Mouse (Mus musculus) gastrocnemius, adult 8-10 months (tissue): ENCODE measurements at regions not wholly inside any gene's neighbourhood (a gene's known extent, or its start where the extent isn't known, plus 50 kb on each side); places are given as distances from the start of the nearest gene placed in this dataset. TPM values are rescaled to one million over a fixed set of nuclear protein-coding genes. Genes with fewer than 3 reads are reported as not detected.

Source experiments
- DNase-seq, 2 experiments: peaks; one replicate each; pipeline ENCODE4 v3.0.0; 2022; ENCODE audit warnings: low spot score in 2 of 2
- microRNA-seq: library from miRNA; unstranded; fragments of <30 nt; microRNA quantifications from one replicate; pipeline ENCODE4 v1.2.0, GENCODE M21; 2022

GRCm38 (mm10) chr12:35246226-35247014, 199.4 kb downstream of the Snx13 start:
- DNase-seq: no peak

GRCm38 (mm10) chr12:35232322-35232673, 185.3 kb downstream of the Snx13 start:
- no peak for DNase-seq

DNA sequence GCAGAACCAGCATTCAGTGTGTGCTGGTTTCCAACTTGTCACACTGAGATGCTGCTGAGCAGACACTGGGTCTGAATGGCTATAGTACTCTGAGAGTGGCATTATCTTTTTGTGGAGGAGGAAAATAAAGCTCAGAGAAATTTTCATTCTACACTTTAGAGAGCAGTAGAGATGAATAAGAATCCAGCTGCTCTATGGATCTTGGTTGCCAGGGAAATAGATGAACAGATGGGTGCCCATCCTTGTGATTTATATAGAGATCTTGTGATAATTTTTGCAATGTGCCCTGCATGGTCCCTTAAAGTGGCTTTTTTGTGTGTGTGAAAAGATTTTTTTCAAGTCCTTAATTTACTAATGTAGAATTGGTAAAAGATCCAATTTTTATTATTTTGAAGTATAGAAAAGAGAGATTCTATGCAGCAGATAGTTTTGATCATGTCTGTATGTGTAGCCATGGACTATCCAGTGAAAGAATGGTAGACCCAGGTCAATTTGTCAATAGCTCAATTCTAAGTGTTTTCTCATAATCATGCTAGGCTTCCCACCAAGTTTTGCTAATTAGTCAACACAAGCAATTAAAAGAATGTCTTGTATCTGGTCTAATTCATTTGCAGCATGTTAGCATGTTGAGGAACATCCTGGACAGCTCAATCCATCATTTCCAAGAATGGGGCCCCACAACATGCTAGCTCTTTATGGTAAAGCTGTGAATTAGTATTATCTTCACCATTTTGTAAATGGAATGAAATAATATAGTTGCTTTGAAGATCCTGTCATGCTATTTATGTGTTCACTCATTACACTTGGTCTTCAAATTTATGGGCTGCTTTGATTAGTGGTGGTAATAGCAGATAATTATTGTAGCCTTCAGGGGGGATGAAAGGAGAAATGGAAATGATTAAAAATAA, 184.7 kb downstream of the Snx13 start:
- no peak for DNase-seq

GRCm38 (mm10) chr12:35220429-35220828, 173.4 kb downstream of the Snx13 start:
- DNase-seq: no peak

DNA sequence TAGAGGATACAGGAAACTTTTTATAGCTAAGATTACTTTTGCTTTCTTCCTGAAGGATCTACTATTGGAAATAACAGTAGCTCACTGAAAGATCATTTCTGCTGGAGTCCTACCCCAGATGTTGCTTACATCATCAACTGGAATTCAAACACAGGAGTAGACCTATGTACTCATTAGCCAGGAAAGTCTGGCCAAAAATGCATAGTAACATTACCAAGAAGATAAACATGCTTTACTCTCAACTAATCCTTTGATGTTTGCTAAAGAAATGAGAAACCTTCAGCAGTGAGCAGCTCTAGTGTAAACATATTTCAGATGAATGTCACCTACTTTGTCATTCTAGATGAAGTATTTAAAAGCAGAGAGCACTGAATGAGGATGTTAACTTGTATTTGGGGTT, 173.0 kb downstream of the Snx13 start:
- no peak for DNase-seq

GRCm38 (mm10) chr12:35216725-35217124, 169.7 kb downstream of the Snx13 start:
- no peak for DNase-seq

DNA sequence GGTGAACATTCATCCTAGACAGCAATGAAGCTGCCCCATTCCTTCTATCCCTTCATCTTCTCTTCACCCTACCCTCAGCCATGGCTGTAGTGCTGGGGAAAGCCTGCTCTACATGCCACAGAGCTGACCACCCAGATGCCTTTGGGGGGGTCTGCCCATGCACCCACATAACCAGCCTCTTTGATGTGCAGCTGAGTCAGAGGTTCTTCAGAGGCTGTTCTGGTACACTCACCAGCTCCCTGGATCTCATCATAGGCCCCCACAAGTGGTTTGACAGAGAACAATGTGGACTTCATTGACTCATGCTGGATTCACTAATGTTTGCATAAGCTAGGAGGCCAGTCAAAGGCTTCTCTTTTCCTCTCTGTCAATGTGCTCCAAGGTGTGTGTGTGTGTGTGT, 162.4 kb downstream of the Snx13 start:
- DNase-seq: no peak

DNA sequence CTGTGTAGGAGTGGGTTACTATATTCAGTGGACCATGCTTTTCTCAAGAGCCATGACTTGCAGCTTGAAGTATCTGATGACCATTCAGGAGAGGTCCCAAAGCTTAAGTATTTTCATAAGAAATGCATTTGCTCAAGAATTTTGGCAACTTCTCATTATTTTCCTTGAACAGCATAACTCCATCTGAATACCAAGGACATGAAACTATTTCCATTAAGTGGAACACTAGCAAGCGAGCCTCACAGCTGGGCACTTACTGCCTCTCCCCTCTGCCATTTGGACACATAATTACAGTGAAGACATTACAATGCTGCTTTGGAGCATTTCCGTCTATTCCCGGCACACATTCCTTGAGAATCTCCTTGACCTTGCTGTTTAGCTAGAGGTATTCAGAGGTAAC, 160.6 kb downstream of the Snx13 start:
- no peak for DNase-seq

GRCm38 (mm10) chr12:35203398-35203797, 156.4 kb downstream of the Snx13 start:
- DNase-seq: no peak

GRCm38 (mm10) chr12:35200110-35200509, 153.1 kb downstream of the Snx13 start:
- no peak for DNase-seq

Small RNA genes lying in the stretch of these regions (microRNA-seq; reads per million reads assigned to microRNA genes)
- gene Gm44396: not detected
